Mouse (Mus musculus) macrophage (primary cell): ENCODE measurements around the gene Hoxb5. TPM values are rescaled to one million over a fixed set of nuclear protein-coding genes. Genes with fewer than 3 reads are reported as not detected.

ENCODE experiments used
- H3K27ac ChIP-seq: fragments of 350-480 bp; formaldehyde crosslinking; 2 replicates; pipeline ENCODE4 v1.9.0; 2021
- H3K36me3 ChIP-seq: fragments of 350-480 bp; formaldehyde crosslinking; 2 replicates; pipeline ENCODE4 v1.9.0; 2021; ENCODE audit errors: inconsistent target
- H3K4me3 ChIP-seq: fragments of 350-480 bp; formaldehyde crosslinking; 2 replicates; pipeline ENCODE4 v1.9.0; 2021; ENCODE audit errors: inconsistent target
- H3K79me2 ChIP-seq: fragments of 350-480 bp; formaldehyde crosslinking; 2 replicates; pipeline ENCODE4 v1.9.0; 2021; ENCODE audit errors: inconsistent target
- WGBS: methylation state at CpG from one replicate; pipeline ENCODE4 v1.1.7; 2026; ENCODE audit warnings: inconsistent platforms; ENCODE audit not compliant: missing documents; 5-methylcytosine and 5-hydroxymethylcytosine counted together
- polyA plus RNA-seq: library from polyadenylated mRNA; stranded (reverse); fragments of 250-400 nt; gene quantifications from 3 replicates; pipeline ENCODE4 v1.2.4, GENCODE M21; 2018; ENCODE audit warnings: inconsistent platforms

Gene Hoxb5
- polyA plus RNA-seq, 1 experiment from 2014 or later, result not detected

- H3K36me3 ChIP-seq, result no peaks in the 10 kb centered on the region
- WGBS, result 92% methylated on average over 3 of the region's 3 CpGs
- H3K4me3 ChIP-seq, result no peak overlapping the region
- no peaks in the 10 kb centered on the region for H3K79me2 ChIP-seq
- H3K27ac ChIP-seq, result no peak overlapping the region
Observed at GRCm38 (mm10) chr11:96348988-96349387, 45.9 kb downstream of the Hoxb5 start.

GRCm38 (mm10) chr11:96349491-96350340 lies 46.6 kb downstream of the Hoxb5 start:
- H3K79me2 ChIP-seq, result no peaks in the 10 kb centered on the region
- WGBS, result 82% methylated on average over 14 of the region's 14 CpGs
- H3K4me3 ChIP-seq, result no peak overlapping the region
- no peaks in the 10 kb centered on the region for H3K36me3 ChIP-seq
- no peak overlapping the region for H3K27ac ChIP-seq

GRCm38 (mm10) chr11:96350341-96350624 lies 47.1 kb downstream of the Hoxb5 start, which contains the start of gene Hoxb2:
Gene Hoxb2 (plus strand): TSS chr11:96350525.
- no peak within 1 kb of the TSS for H3K27ac ChIP-seq
- WGBS, result 92% methylated on average over 2 of the region's 2 CpGs
- H3K4me3 ChIP-seq, result no peak within 1 kb of the TSS
- H3K36me3 ChIP-seq, result no peaks in the 10 kb centered on the region
- H3K79me2 ChIP-seq, result no peaks in the 10 kb centered on the region

GRCm38 (mm10) chr11:96350791-96351190 lies 47.7 kb downstream of the Hoxb5 start:
- Histone ChIP-seq H3K79me2 (no peaks in the 10 kb centered on the region), H3K4me3 (no peak overlapping the region), H3K27ac (no peak overlapping the region), H3K36me3 (no peaks in the 10 kb centered on the region)
- WGBS, result 92% methylated on average over 2 of the region's 2 CpGs

- 73% methylated on average over 5 of the region's 11 CpGs for WGBS
- no peaks in the 10 kb centered on the region for H3K36me3 ChIP-seq
Observed at GRCm38 (mm10) chr11:96351312-96351711, 48.2 kb downstream of the Hoxb5 start.

GRCm38 (mm10) chr11:96351831-96352230 lies 48.7 kb downstream of the Hoxb5 start:
- H3K27ac ChIP-seq, result no peak overlapping the region
- no peak overlapping the region for H3K4me3 ChIP-seq
- no peaks in the 10 kb centered on the region for H3K79me2 ChIP-seq
- no peaks in the 10 kb centered on the region for H3K36me3 ChIP-seq
- 6% methylated on average over 22 of the region's 22 CpGs for WGBS

More at GRCm38 (mm10) chr11:96351312-96351711, 48.2 kb downstream of the Hoxb5 start:
- no peak overlapping the region for H3K4me3 ChIP-seq
- H3K79me2 ChIP-seq, result no peaks in the 10 kb centered on the region
- H3K27ac ChIP-seq, result no peak overlapping the region

GRCm38 (mm10) chr11:96352691-96353521 lies 49.8 kb downstream of the Hoxb5 start:
- no peaks in the 10 kb centered on the region for H3K36me3 ChIP-seq
- no peak overlapping the region for H3K4me3 ChIP-seq
- WGBS, result 2% methylated on average over 75 of the region's 75 CpGs
- no peaks in the 10 kb centered on the region for H3K79me2 ChIP-seq
- H3K27ac ChIP-seq, result no peak overlapping the region

- no peak overlapping the region for H3K27ac ChIP-seq
- 26% methylated on average over 14 of the region's 14 CpGs for WGBS
- no peaks in the 10 kb centered on the region for H3K36me3 ChIP-seq
- no peaks in the 10 kb centered on the region for H3K79me2 ChIP-seq
- H3K4me3 ChIP-seq, result no peak overlapping the region
Observed at GRCm38 (mm10) chr11:96353522-96353841, 50.3 kb downstream of the Hoxb5 start.

- H3K4me3 ChIP-seq, result no peak overlapping the region
- H3K36me3 ChIP-seq, result no peaks in the 10 kb centered on the region
- H3K27ac ChIP-seq, result no peak overlapping the region
- no peaks in the 10 kb centered on the region for H3K79me2 ChIP-seq
- WGBS, result 82% methylated on average over 8 of the region's 8 CpGs
Observed at GRCm38 (mm10) chr11:96353939-96354338, 50.8 kb downstream of the Hoxb5 start.

- Histone ChIP-seq H3K79me2 (no peaks in the 10 kb centered on the region), H3K4me3 (no peak overlapping the region), H3K27ac (no peak overlapping the region), H3K36me3 (no peaks in the 10 kb centered on the region)
- 25% methylated on average over 25 of the region's 25 CpGs for WGBS
Observed at GRCm38 (mm10) chr11:96354376-96354775, 51.2 kb downstream of the Hoxb5 start.

- Histone ChIP-seq H3K79me2 (no peaks in the 10 kb centered on the region), H3K36me3 (no peaks in the 10 kb centered on the region), H3K27ac (no peak overlapping the region), H3K4me3 (no peak overlapping the region)
- 60% methylated on average over 8 of the region's 9 CpGs for WGBS
Observed at GRCm38 (mm10) chr11:96354801-96355311, 51.7 kb downstream of the Hoxb5 start.

Other genes with a start within 250 kb of the Hoxb5 start
- 33.4 to 44.7 TPM (median 40.1 TPM) in 3 replicates for gene Ube2z, start 237.9 kb upstream of the Hoxb5 start, polyA plus RNA-seq
- 39.0 to 216 TPM (median 98.4 TPM) in 3 replicates for gene Atp5g1, start 227.7 kb upstream of the Hoxb5 start, polyA plus RNA-seq
- gene Calcoco2, start 191.4 kb upstream of the Hoxb5 start, polyA plus RNA-seq, result not detected in 3 replicates
- not detected in 3 replicates for gene Ttll6, start 169.6 kb upstream of the Hoxb5 start, polyA plus RNA-seq
- gene Hoxb13, start 109.0 kb upstream of the Hoxb5 start, polyA plus RNA-seq, result not detected in 3 replicates
- gene Hoxb9, start 31.9 kb upstream of the Hoxb5 start, polyA plus RNA-seq, result not detected in 3 replicates
- gene Hoxb8, start 21.4 kb upstream of the Hoxb5 start, polyA plus RNA-seq, result not detected in 3 replicates
- gene Hoxb7, start 16.7 kb upstream of the Hoxb5 start, polyA plus RNA-seq, result not detected in 3 replicates
- not detected in 3 replicates for gene Hoxb6, start 10.9 kb upstream of the Hoxb5 start, polyA plus RNA-seq
- gene Hoxb4, start 14.9 kb downstream of the Hoxb5 start, polyA plus RNA-seq, result 3.3 to 7.4 TPM (median 4.1 TPM) in 3 replicates
- gene Hoxb3, start 20.0 kb downstream of the Hoxb5 start, polyA plus RNA-seq, result 0.95 to 1.2 TPM (median 1.1 TPM) in 3 replicates
- not detected in 3 replicates for gene Hoxb2, start 47.2 kb downstream of the Hoxb5 start, polyA plus RNA-seq
- not detected in 3 replicates for gene Hoxb1, start 62.4 kb downstream of the Hoxb5 start, polyA plus RNA-seq
- 0.14 TPM in 1 of 3 replicates, not detected in the others for gene Skap1, start 161.3 kb downstream of the Hoxb5 start, polyA plus RNA-seq